9 mouse cellular contexts compared by ENCODE assay signal in genomic region chr10:80620796-80621689, GRCm38 (mm10). TPM values are rescaled to one million over a fixed set of nuclear protein-coding genes. Genes with fewer than 3 reads are reported as not detected.
DNase-seq lines count a peak whose midpoint lies in the region; ATAC-seq and TF ChIP-seq lines count a peak whose summit lies in the region.
"Had no signal": no experiment of that assay in that cellular context is flagged by ENCODE, and none has a peak within 500 bp of the region (broad histone marks: within the 10 kb centered on the region; RNA-seq: fewer than 3 reads in every experiment).

No protein-coding gene starts in this region.

- 51% methylated on average over 16 of the region's 16 CpGs for WGBS in hindbrain, postnatal 0 days
- 55% methylated on average over 16 of the region's 16 CpGs for WGBS in neural tube, embryonic 13.5 days

- no peaks in the 10 kb centered on the region for H3K9me3 ChIP-seq in hindbrain, postnatal 0 days (ENCODE audit: low read length)
- no peaks in the 10 kb centered on the region for H3K9me3 ChIP-seq in neural tube, embryonic 13.5 days

- H3K9ac ChIP-seq in hindbrain, postnatal 0 days (replicated peaks; ENCODE audit: low read length): peak overlapping the region; percentile 51
- peak overlapping the region; percentile 71 for H3K9ac ChIP-seq in neural tube, embryonic 13.5 days

- no peak for ATAC-seq in hindbrain, postnatal 0 days
- ATAC-seq in neural tube, embryonic 13.5 days (ENCODE audit: low read depth): no peak; the same call in 1 of the 2 replicates

- H3K4me2 ChIP-seq in hindbrain, postnatal 0 days (ENCODE audit: low read depth, low read length): peak overlapping the region; percentile 65
- peak overlapping the region; percentile 68 for H3K4me2 ChIP-seq in neural tube, embryonic 13.5 days

- H3K27me3 ChIP-seq in hindbrain, postnatal 0 days (ENCODE audit: insufficient read depth, low read length): no peaks in the 10 kb centered on the region
- H3K27me3 ChIP-seq in neural tube, embryonic 13.5 days: no peaks in the 10 kb centered on the region

- no peaks in the 10 kb centered on the region for H3K36me3 ChIP-seq in hindbrain, postnatal 0 days (ENCODE audit: insufficient read depth, low read length)
- 0 out of 2 replicates have a peak, but pooled peaks cover 4% of the 10 kb centered on the region for H3K36me3 ChIP-seq in neural tube, embryonic 13.5 days

- H3K27ac ChIP-seq in hindbrain, postnatal 0 days: peak overlapping the region; percentile 90
- H3K27ac ChIP-seq in neural tube, embryonic 13.5 days (replicated peaks): peak overlapping the region; percentile 96

- H3K4me3 ChIP-seq in hindbrain, postnatal 0 days (ENCODE audit: low read length): peak overlapping the region; percentile 85
- H3K4me3 ChIP-seq in neural tube, embryonic 13.5 days: peak overlapping the region; percentile 90

- TF ChIP-seq CTCF in hindbrain, postnatal 0 days (IDR thresholded peaks at IDR 0.05; ENCODE audit: low read depth): no peak

- DNase-seq in embryo, embryonic 9.5 days (ENCODE audit: extremely low spot score): peak; percentile 25
- no peak for DNase-seq in embryo, embryonic 10.5 days (ENCODE audit: low spot score)
- DNase-seq in spleen, postnatal 36 days (ENCODE audit: low spot score in 2 of 2): peak; percentile 56 to 63
- no peak for DNase-seq in spleen, postnatal 14 days (ENCODE audit: low spot score in 2 of 2)
- peak; percentile 12 for DNase-seq in hindbrain, postnatal 0 days (ENCODE audit: low spot score)
- DNase-seq in Muller cell, postnatal 12 days (ENCODE audit: inconsistent ontology term): no peak
- DNase-seq in adrenal gland, postnatal 14 days: no peak

- H3K4me1 ChIP-seq in hindbrain, postnatal 0 days (ENCODE audit: insufficient read depth, low read length): peaks cover 16% of the 10 kb centered on the region
- peaks cover 39% of the 10 kb centered on the region for H3K4me1 ChIP-seq in neural tube, embryonic 13.5 days (replicated peaks)

RNA-seq across cellular contexts. Expression of gene Csnk1g2, which starts 1.6 kb away (rescaled TPM):
- 128 and 156 TPM in 2 replicates for total RNA-seq in hindbrain, postnatal 0 days (2014; rRNA removed)
- 94.3 and 95.5 TPM in 2 replicates for polyA plus RNA-seq in hindbrain, postnatal 0 days (2015; fragmentation: Nextera tagmentation; extraction: Ambion mirVana)
- 98.0 and 110 TPM in 2 replicates for polyA plus RNA-seq in neural tube, embryonic 13.5 days (2015; fragmentation: Nextera tagmentation; extraction: Ambion mirVana)
- 105 and 108 TPM in 2 replicates for total RNA-seq in adrenal gland, postnatal 14 days (2021)

RNA-seq across cellular contexts. Expression of gene Gm49322, which starts 15.2 kb away (rescaled TPM):
- total RNA-seq in hindbrain, postnatal 0 days (2014; rRNA removed): 0.54 and 2.2 TPM in 2 replicates
- 1.1 TPM in 2 replicates for polyA plus RNA-seq in hindbrain, postnatal 0 days (2015; fragmentation: Nextera tagmentation; extraction: Ambion mirVana)
- 2.8 and 3.7 TPM in 2 replicates for polyA plus RNA-seq in neural tube, embryonic 13.5 days (2015; fragmentation: Nextera tagmentation; extraction: Ambion mirVana)
- total RNA-seq in adrenal gland, postnatal 14 days (2021): 1.6 and 2.5 TPM in 2 replicates

RNA-seq across cellular contexts. Expression of gene Adat3, which starts 18.4 kb away (rescaled TPM):
- total RNA-seq in hindbrain, postnatal 0 days (2014; rRNA removed): 7.3 and 11.4 TPM in 2 replicates
- 3.6 and 4.0 TPM in 2 replicates for polyA plus RNA-seq in hindbrain, postnatal 0 days (2015; fragmentation: Nextera tagmentation; extraction: Ambion mirVana)
- 3.0 and 4.8 TPM in 2 replicates for polyA plus RNA-seq in neural tube, embryonic 13.5 days (2015; fragmentation: Nextera tagmentation; extraction: Ambion mirVana)
- 3.1 and 4.9 TPM in 2 replicates for total RNA-seq in adrenal gland, postnatal 14 days (2021)
- total RNA-seq: hematopoietic stem cell, adult 5-6 weeks had no signal

RNA-seq across cellular contexts. Expression of gene Scamp4, which starts 18.4 kb away (rescaled TPM):
- total RNA-seq in hindbrain, postnatal 0 days (2014; rRNA removed): 39.5 and 43.2 TPM in 2 replicates
- polyA plus RNA-seq in hindbrain, postnatal 0 days (2015; fragmentation: Nextera tagmentation; extraction: Ambion mirVana): 68.3 and 69.1 TPM in 2 replicates
- 62.7 and 64.8 TPM in 2 replicates for polyA plus RNA-seq in neural tube, embryonic 13.5 days (2015; fragmentation: Nextera tagmentation; extraction: Ambion mirVana)
- total RNA-seq in adrenal gland, postnatal 14 days (2021): 44.2 and 50.5 TPM in 2 replicates

RNA-seq across cellular contexts. Expression of gene Abhd17a, which starts 30.9 kb away (rescaled TPM):
- 389 and 721 TPM in 2 replicates for total RNA-seq in hindbrain, postnatal 0 days (2014; rRNA removed)
- 159 and 171 TPM in 2 replicates for polyA plus RNA-seq in hindbrain, postnatal 0 days (2015; fragmentation: Nextera tagmentation; extraction: Ambion mirVana)
- polyA plus RNA-seq in neural tube, embryonic 13.5 days (2015; fragmentation: Nextera tagmentation; extraction: Ambion mirVana): 108 and 123 TPM in 2 replicates
- 97.7 and 98.7 TPM in 2 replicates for total RNA-seq in adrenal gland, postnatal 14 days (2021)

Comparison
In these comparisons a context has a peak if more than half of its experiments do, and no peak if none do; other contexts are left out.
1. DNase-seq: peak in embryo, embryonic 9.5 days (single experiment), spleen, postnatal 36 days (2 of 2) and hindbrain, postnatal 0 days (single experiment); none in embryo, embryonic 10.5 days (single experiment), spleen, postnatal 14 days (0 of 2), Muller cell, postnatal 12 days (single experiment) and adrenal gland, postnatal 14 days (single experiment).